Mouse (Mus musculus) embryonic facial prominence, embryonic 10.5 days (tissue): ENCODE data around the gene Slc16a7. TPM values are rescaled to one million over a fixed set of nuclear protein-coding genes. Genes with fewer than 3 reads are reported as not detected.

Source experiments
- DNase-seq: peaks from one replicate; pipeline ENCODE4 v3.0.0-alpha.2; 2017; ENCODE audit warnings: low spot score
- H3K27ac ChIP-seq: fragments of 300-500 bp; sonication (generic); replicated peaks from 2 replicates; pipeline ENCODE4 v1.5.1; 2016; ENCODE audit warnings: mild to moderate bottlenecking
- H3K27me3 ChIP-seq: fragments of 300-500 bp; sonication (generic); replicated peaks from 2 replicates; pipeline ENCODE4 v1.6.1; 2016; ENCODE audit warnings: low read depth, mild to moderate bottlenecking; ENCODE audit not compliant: poor library complexity, severe bottlenecking
- H3K36me3 ChIP-seq: fragments of 300-500 bp; sonication (generic); replicated peaks from 2 replicates; pipeline ENCODE4 v1.6.1; 2016; ENCODE audit warnings: mild to moderate bottlenecking, moderate library complexity
- H3K4me1 ChIP-seq: fragments of 300-500 bp; sonication (generic); 2 replicates; pipeline ENCODE4 v1.6.1; 2016
- H3K4me3 ChIP-seq: fragments of 300-500 bp; sonication (generic); 2 replicates; pipeline ENCODE4 v1.5.1; 2016; ENCODE audit warnings: mild to moderate bottlenecking, moderate library complexity
- H3K9me3 ChIP-seq: fragments of 300-500 bp; sonication (generic); 2 replicates; pipeline ENCODE4 v1.6.1; 2016; ENCODE audit warnings: mild to moderate bottlenecking
- WGBS: fragments of 180-500 bp; shearing (Covaris S2); methylation state at CpG from one replicate; pipeline ENCODE4 v1.1.7; 2016; 5-methylcytosine and 5-hydroxymethylcytosine counted together
- polyA plus RNA-seq: library from polyadenylated mRNA; unstranded; fragments of >200 nt; fragmentation: Nextera tagmentation; extraction: Ambion mirVana; gene quantifications from 2 replicates; pipeline ENCODE4 v1.2.1, GENCODE M21; 2016

Slc16a7 gene
- polyA plus RNA-seq, 1 experiment from 2014 or later, result 5.3 TPM

DNA sequence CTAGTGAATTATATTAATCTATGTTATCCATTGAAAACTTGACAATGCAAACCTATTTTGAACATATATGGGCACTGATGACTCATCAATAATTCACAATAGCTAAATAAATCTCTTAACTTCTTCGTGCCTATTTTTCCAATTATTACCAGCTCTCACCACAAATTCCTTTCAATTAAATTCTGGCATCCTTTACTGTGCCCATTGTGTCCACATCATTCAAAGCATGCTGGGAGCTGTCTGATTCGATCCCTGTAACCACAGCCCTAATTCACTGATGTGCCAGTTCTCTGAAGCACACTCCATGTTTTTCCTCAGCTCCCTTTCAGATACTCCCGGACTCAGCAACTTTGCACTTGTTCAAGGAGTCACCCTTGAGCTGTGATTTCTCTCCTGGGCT is 41.1 kb downstream of the Slc16a7 start:
- Histone ChIP-seq H3K27ac (no peak overlapping the region), H3K4me3 (no peak overlapping the region), H3K36me3 (no peaks in the 10 kb centered on the region), H3K9me3 (no peaks in the 10 kb centered on the region), H3K27me3 (no peaks in the 10 kb centered on the region), H3K4me1 (no peaks in the 10 kb centered on the region)
- WGBS, result 82% methylated on average over 3 of the region's 3 CpGs
- DNase-seq, result no peak

DNA sequence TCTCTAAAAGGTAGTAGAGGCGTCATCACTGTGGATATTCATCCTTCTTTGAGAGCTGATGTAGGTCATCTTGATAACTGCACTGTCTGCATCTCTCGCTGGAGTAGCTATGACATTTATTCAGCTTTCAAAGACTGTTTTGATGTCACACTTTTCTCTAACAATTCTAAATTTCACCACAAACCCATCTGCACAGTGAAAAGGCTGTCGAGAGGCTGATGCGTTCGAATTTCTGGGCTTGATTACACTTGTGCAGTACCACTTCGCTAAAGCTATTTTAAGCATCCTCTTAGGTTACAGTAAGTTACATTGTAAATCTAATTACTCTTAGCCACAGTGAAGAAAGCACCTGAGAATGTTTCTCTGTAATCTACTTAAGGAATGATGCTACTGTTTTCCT is 42.1 kb downstream of the Slc16a7 start:
- Histone ChIP-seq H3K9me3 (no peaks in the 10 kb centered on the region), H3K4me3 (no peak overlapping the region), H3K36me3 (no peaks in the 10 kb centered on the region), H3K4me1 (no peaks in the 10 kb centered on the region), H3K27ac (no peak overlapping the region), H3K27me3 (no peaks in the 10 kb centered on the region)
- WGBS, result 89% methylated on average over 6 of the region's 6 CpGs
- DNase-seq, result no peak

DNA sequence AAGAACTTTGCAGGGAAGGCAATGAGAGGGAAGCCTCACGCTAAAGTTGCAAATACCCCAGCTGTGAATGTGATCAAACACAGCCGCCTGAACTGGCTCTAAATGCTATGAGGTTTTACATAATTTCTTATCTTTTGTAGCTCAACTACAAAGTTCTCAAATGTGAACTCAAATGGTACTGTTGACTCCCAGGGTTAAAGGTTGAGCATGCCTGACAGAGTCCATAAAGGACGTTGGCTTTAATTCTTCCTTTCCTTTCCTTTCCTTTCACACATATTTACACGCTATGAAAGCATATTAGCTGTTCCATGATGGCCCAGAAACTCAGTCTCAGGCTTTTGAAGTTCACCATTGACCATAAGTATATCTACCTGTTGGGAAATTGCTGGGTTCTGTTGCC is 42.9 kb downstream of the Slc16a7 start:
- DNase-seq, result no peak
- H3K9me3 ChIP-seq, result no peaks in the 10 kb centered on the region
- no peaks in the 10 kb centered on the region for H3K27me3 ChIP-seq
- H3K4me1 ChIP-seq, result no peaks in the 10 kb centered on the region
- H3K27ac ChIP-seq, result no peak overlapping the region
- H3K36me3 ChIP-seq, result no peaks in the 10 kb centered on the region
- 85% methylated on average over 4 of the region's 4 CpGs for WGBS
- H3K4me3 ChIP-seq, result no peak overlapping the region

GRCm38 (mm10) chr10:125345583-125345982 is 43.7 kb downstream of the Slc16a7 start:
- 84% methylated on average over 1 of the region's 1 CpGs for WGBS
- no peaks in the 10 kb centered on the region for H3K36me3 ChIP-seq
- no peak overlapping the region for H3K27ac ChIP-seq
- no peaks in the 10 kb centered on the region for H3K4me1 ChIP-seq
- H3K27me3 ChIP-seq, result no peaks in the 10 kb centered on the region
- H3K4me3 ChIP-seq, result no peak overlapping the region
- DNase-seq, result no peak
- H3K9me3 ChIP-seq, result no peaks in the 10 kb centered on the region

DNA sequence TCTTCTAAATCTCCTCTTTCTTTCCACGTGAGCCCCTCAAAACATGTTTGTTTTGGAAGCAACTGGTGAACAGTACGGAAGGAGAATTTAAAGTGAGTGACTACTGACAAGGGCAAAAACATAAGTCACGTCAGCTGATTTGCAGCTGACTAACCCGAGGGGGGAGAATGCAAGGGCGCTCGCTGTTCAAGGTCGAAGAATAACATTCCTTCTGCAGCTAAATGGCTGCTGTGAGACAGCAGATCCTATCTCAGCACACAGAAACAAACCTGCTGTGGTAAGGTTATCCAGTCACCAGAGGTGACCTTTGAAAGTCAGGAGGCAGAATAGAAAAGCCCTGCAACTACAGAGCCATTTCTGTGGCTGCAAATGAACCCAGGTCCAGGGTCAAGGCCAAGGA is 47.1 kb downstream of the Slc16a7 start:
- H3K27ac ChIP-seq, result no peak overlapping the region
- DNase-seq, result no peak
- 61% methylated on average over 7 of the region's 7 CpGs for WGBS
- peaks cover 9% of the 10 kb centered on the region for H3K4me1 ChIP-seq
- H3K4me3 ChIP-seq, result no peak overlapping the region
- H3K36me3 ChIP-seq, result no peaks in the 10 kb centered on the region
- H3K27me3 ChIP-seq, result no peaks in the 10 kb centered on the region
- H3K9me3 ChIP-seq, result no peaks in the 10 kb centered on the region

DNA sequence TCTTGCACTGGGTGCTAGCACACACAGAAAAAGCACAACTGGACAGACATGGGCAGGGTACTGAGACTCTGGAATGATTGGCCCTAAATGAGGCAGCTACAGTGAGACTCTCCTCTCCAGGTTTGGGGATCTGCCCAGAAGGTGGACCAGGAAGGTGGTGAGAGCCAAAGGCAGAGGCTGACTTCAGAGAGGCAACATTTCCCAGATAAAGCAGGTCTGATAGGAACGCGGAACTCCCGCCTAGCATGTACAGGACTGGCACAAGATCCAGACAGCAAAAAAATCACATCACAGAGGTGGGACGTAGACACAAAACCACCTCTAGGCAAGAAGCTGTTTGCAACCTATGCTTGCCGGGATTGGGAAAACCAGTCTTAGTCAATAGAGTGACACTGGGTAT is 55.5 kb downstream of the Slc16a7 start:
- Histone ChIP-seq H3K27me3 (no peaks in the 10 kb centered on the region), H3K9me3 (no peaks in the 10 kb centered on the region), H3K27ac (no peak overlapping the region), H3K36me3 (no peaks in the 10 kb centered on the region), H3K4me1 (peaks cover 28% of the 10 kb centered on the region), H3K4me3 (no peak overlapping the region)
- 87% methylated on average over 5 of the region's 5 CpGs for WGBS
- DNase-seq, result no peak

- H3K4me3 ChIP-seq, result no peak overlapping the region
- H3K9me3 ChIP-seq, result no peaks in the 10 kb centered on the region
- DNase-seq, result no peak
- WGBS, result 54% methylated on average over 5 of the region's 5 CpGs
- H3K27me3 ChIP-seq, result no peaks in the 10 kb centered on the region
- H3K27ac ChIP-seq, result no peak overlapping the region
- H3K36me3 ChIP-seq, result no peaks in the 10 kb centered on the region
- peaks cover 34% of the 10 kb centered on the region for H3K4me1 ChIP-seq
These were observed 57.9 kb downstream of the Slc16a7 start for GRCm38 (mm10) chr10:125331334-125331733.

DNA sequence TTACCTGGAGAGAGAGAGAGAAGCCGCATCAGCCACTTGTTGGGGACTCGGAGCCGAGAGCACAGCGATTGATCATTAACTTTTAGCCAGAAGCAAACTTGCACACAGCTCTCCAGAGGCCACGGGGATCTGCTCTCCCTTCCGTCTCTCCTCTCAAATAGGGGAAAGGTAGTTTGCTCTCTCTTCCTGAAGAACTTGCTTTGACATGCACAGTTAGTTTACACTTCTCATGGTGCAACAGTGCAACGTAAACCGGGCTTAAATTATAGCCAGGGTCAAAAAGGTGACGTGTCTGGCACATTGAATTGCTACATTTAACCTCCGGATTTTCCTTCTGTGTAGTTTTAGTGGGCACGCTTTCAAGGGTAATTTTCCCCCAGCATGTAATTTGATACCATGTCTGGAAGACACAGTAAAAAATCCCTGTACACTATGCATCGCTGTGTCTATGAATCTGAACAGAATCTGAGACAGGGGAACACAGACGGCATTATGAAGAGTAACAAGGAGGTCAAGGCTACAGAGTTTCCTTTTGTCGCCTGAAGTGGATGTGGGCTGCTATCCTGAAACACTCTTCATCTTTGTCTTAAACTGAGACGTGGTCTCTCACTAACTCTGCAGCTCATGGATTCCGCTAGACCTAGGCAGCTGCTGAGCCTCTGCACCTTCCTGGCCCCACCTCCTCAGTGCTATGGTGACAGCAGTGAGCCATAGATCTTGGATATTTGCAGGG is 60.8 kb downstream of the Slc16a7 start:
- Histone ChIP-seq H3K27me3 (no peaks in the 10 kb centered on the region), H3K36me3 (no peaks in the 10 kb centered on the region), H3K4me3 (peak overlapping the region; percentile 41), H3K9me3 (no peaks in the 10 kb centered on the region), H3K4me1 (peaks cover 26% of the 10 kb centered on the region), H3K27ac (peak overlapping the region; percentile 68)
- DNase-seq, result peak; percentile 52
- WGBS, result 30% methylated on average over 16 of the region's 16 CpGs

- H3K9me3 ChIP-seq, result no peaks in the 10 kb centered on the region
- H3K27ac ChIP-seq, result no peak overlapping the region
- DNase-seq, result no peak
- H3K4me1 ChIP-seq, result peaks cover 26% of the 10 kb centered on the region
- H3K36me3 ChIP-seq, result no peaks in the 10 kb centered on the region
- H3K27me3 ChIP-seq, result no peaks in the 10 kb centered on the region
- no peak overlapping the region for H3K4me3 ChIP-seq
- WGBS, result 87% methylated on average over 7 of the region's 7 CpGs
These were observed 64.2 kb downstream of the Slc16a7 start for GRCm38 (mm10) chr10:125324871-125325565.

DNA sequence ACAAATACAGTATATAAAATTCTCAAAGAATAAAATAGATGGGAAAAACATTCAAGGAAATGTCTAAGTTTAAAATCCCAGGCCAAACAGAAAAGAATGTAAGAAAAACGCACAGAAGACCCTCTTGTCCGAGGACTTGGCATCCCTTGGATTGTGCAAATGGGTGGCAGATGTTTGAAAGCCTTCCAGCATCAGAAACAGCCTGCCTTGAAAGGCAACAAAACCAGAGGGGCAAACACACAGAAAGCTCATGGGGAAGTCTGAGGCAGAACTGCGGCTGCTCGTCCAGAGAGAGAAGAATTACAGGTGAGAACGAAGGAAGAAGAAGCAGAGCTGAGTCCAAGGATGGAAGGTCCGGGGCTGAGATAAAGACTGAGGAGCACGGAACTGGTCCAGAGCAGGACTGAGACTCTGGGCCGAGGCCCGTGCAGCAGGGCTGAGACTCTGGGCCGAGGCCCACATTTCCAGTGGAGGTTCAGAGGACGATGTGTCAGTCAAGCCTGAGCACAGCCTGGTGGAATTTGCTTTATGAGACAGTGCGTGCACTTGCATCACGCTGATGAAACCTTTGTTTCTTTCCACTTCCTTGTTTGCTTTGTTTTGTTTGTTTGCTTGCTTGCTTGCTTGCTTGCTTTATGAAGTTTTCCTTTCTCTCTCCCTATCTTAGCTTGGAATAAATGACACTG is 65.0 kb downstream of the Slc16a7 start:
- 81% methylated on average over 13 of the region's 13 CpGs for WGBS
- Histone ChIP-seq H3K27me3 (no peaks in the 10 kb centered on the region), H3K4me3 (no peak overlapping the region), H3K9me3 (no peaks in the 10 kb centered on the region), H3K36me3 (no peaks in the 10 kb centered on the region), H3K4me1 (peaks cover 23% of the 10 kb centered on the region), H3K27ac (no peak overlapping the region)
- no peak for DNase-seq

DNA sequence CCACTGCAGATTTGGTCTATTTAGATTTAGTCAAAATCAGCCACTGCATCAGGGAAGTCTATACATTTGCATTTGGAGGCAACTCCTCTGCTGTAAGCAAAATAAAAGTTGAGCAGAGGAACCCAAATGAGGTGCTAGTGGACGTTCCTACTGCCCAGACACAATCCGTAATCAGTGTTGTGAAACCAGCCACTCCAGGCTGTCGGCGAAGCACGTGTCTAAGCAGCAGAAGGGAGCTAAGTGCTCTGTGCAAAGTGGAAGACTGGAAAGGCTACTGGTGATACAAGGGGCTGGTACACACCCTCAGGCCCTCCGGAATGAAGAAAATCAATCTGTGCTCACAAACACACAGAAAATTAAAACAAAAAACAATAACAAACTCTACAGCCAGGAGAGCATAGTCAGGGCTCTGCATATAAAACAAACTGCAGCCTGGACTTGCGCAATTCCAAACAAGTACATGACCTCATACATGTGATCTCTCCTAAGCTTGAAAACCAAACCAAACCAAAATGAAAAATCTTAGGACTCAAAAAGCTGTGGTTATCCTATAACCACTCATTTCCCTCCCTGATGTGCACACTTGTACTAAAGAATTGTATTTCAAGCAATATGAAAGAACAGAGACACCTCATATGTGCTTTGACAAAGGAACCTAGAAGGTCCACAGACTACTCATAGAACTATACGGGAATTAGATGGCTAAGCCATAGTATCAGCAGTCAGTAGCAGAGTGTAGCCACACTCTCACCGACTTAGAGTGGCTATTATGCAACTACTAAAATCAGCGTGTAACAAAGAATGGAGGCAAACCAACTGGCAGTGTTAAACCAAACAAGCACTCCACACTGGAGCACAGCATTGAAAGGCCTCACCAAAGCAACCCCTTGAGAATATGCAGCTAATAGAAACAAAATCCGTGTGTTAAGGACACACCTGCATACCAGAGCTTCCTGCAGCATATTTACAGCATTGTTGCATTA is 67.5 kb downstream of the Slc16a7 start:
- WGBS, result 85% methylated on average over 11 of the region's 11 CpGs
- DNase-seq, result no peak

GRCm38 (mm10) chr10:125317317-125317716 is 71.9 kb downstream of the Slc16a7 start:
- 80% methylated on average over 6 of the region's 6 CpGs for WGBS
- H3K27ac ChIP-seq, result no peak overlapping the region
- H3K9me3 ChIP-seq, result no peaks in the 10 kb centered on the region
- peak; percentile 28 for DNase-seq
- no peaks in the 10 kb centered on the region for H3K27me3 ChIP-seq
- no peaks in the 10 kb centered on the region for H3K4me1 ChIP-seq
- H3K36me3 ChIP-seq, result no peaks in the 10 kb centered on the region
- H3K4me3 ChIP-seq, result no peak overlapping the region

More for the DNA sequence above, 67.5 kb downstream of the Slc16a7 start:
- no peaks in the 10 kb centered on the region for H3K36me3 ChIP-seq
- no peak overlapping the region for H3K27ac ChIP-seq
- H3K4me3 ChIP-seq, result no peak overlapping the region
- H3K27me3 ChIP-seq, result no peaks in the 10 kb centered on the region
- 0 out of 2 replicates have a peak, but pooled peaks cover 2% of the 10 kb centered on the region for H3K4me1 ChIP-seq
- no peaks in the 10 kb centered on the region for H3K9me3 ChIP-seq
